Mouse (Mus musculus): ENCODE data around the gene Rpl19.

- TF ChIP-seq EP300 (IDR thresholded peaks at IDR 0.05; ENCODE audit: low read depth): no peak
- no peak for TF ChIP-seq CTCF (IDR thresholded peaks at IDR 0.05; ENCODE audit: low read depth)
Measured at GRCm38 (mm10) chr11:98046466-98046865, 20.0 kb downstream of the Rpl19 start.

Measured in liver, postnatal 0 days (tissue).